Mouse (Mus musculus) midbrain, postnatal 0 days (tissue): Measurements from ENCODE around the gene Rgs14. TPM values are rescaled to one million over a fixed set of nuclear protein-coding genes. Genes with fewer than 3 reads are reported as not detected.
A peak's percentile ranks its signal among the peaks of the same experiment; 100 is the strongest.

Experiments
- ATAC-seq: fragments of 200-750 bp; cut with Nextera tagmentation; 2 replicates; pipeline ENCODE4 v1.8.0; 2017; ENCODE audit warnings: moderate number of reproducible peaks, mild to moderate bottlenecking, moderate TSS enrichment, moderate library complexity; ENCODE audit not compliant: low FRiP score
- DNase-seq: peaks from one replicate; pipeline ENCODE4 v3.0.0-alpha.2; 2015; ENCODE audit warnings: low spot score
- H3K27ac ChIP-seq: fragments of 300-500 bp; sonication (generic); 2 replicates; pipeline ENCODE4 v1.5.1; 2014; ENCODE audit warnings: low read depth, mild to moderate bottlenecking, low read length, mixed read lengths
- H3K27me3 ChIP-seq: fragments of 300-500 bp; sonication (generic); 2 replicates; pipeline ENCODE4 v1.6.1; 2014; ENCODE audit warnings: low read length, control low read depth, mixed read lengths; ENCODE audit not compliant: insufficient read depth
- H3K36me3 ChIP-seq: fragments of 300-500 bp; sonication (generic); 2 replicates; pipeline ENCODE4 v1.6.1; 2014; ENCODE audit warnings: low read length, control low read depth, mixed read lengths; ENCODE audit not compliant: insufficient read depth
- H3K4me1 ChIP-seq: fragments of 300-500 bp; sonication (generic); 2 replicates; pipeline ENCODE4 v1.6.1; 2014; ENCODE audit warnings: mild to moderate bottlenecking, control low read depth, antibody characterized with exemption, low read length, mixed read lengths; ENCODE audit not compliant: insufficient read depth
- H3K4me2 ChIP-seq: fragments of 300-500 bp; sonication (generic); 2 replicates; pipeline ENCODE4 v1.6.1; 2014; ENCODE audit warnings: low read depth, mild to moderate bottlenecking, low read length, mixed read lengths; ENCODE audit not compliant: poor library complexity, severe bottlenecking
- H3K4me3 ChIP-seq: fragments of 300-500 bp; sonication (generic); 2 replicates; pipeline ENCODE4 v1.5.1; 2014; ENCODE audit warnings: low read depth, mild to moderate bottlenecking, low read length, moderate library complexity
- H3K9ac ChIP-seq: fragments of 300-500 bp; sonication (generic); replicated peaks from 2 replicates; pipeline ENCODE4 v1.6.1; 2014; ENCODE audit warnings: mild to moderate bottlenecking, low read length, moderate library complexity, mixed read lengths; ENCODE audit not compliant: poor library complexity, severe bottlenecking
- H3K9me3 ChIP-seq: fragments of 300-500 bp; sonication (generic); 2 replicates; pipeline ENCODE4 v1.6.1; 2016; ENCODE audit warnings: low read length, control low read depth
- CTCF ChIP-seq: IDR thresholded peaks from 2 replicates; pipeline ENCODE4 v1.5.1; 2016; ENCODE audit warnings: antibody characterized with exemption, mild to moderate bottlenecking
- WGBS: fragments of 180-500 bp; shearing (Covaris S2); extraction: QIAGEN DNeasy Blood & Tissue Kit; methylation state at CpG from one replicate; pipeline ENCODE4 v1.1.7; 2014; 5-methylcytosine and 5-hydroxymethylcytosine counted together
- polyA plus RNA-seq: library from polyadenylated mRNA; unstranded; fragments of >200 nt; fragmentation: Nextera tagmentation; extraction: Ambion mirVana; gene quantifications from 2 replicates; pipeline ENCODE4 v1.2.1, GENCODE M21; 2015
- total RNA-seq: library from RNA; depleted of rRNA; stranded (reverse); fragments of >200 nt; gene quantifications from 2 replicates; pipeline ENCODE4 v1.2.3, GENCODE M21; 2014

Rgs14 gene
- total and polyA plus RNA-seq, 2 experiments from 2014 or later = 0.44 to 1.5 TPM

GRCm38 (mm10) chr13:55403935-55404852 lies 34.7 kb downstream of the Rgs14 start:
- H3K4me3 ChIP-seq = no peak overlapping the region
- no peaks in the 10 kb centered on the region for H3K36me3 ChIP-seq
- H3K4me2 ChIP-seq = no peak overlapping the region
- no peaks in the 10 kb centered on the region for H3K9me3 ChIP-seq
- ATAC-seq = no peak
- 68% methylated on average over 15 of the region's 15 CpGs for WGBS
- DNase-seq = no peak
- H3K9ac ChIP-seq = no peak overlapping the region
- TF ChIP-seq CTCF = no peak
- no peaks in the 10 kb centered on the region; the same call in 1 of the 2 replicates for H3K27me3 ChIP-seq
- no peak overlapping the region for H3K27ac ChIP-seq
- peaks cover 4% of the 10 kb centered on the region; the same call in 1 of the 2 replicates for H3K4me1 ChIP-seq

GRCm38 (mm10) chr13:55404853-55405782 lies 35.6 kb downstream of the Rgs14 start:
- peak; percentile 86 for ATAC-seq
- peak overlapping the region; percentile 32 for H3K4me2 ChIP-seq
- H3K4me3 ChIP-seq = 0 out of 2 replicates have a peak overlapping the region, but pooled peaks have one; percentile 3
- H3K27me3 ChIP-seq = no peaks in the 10 kb centered on the region; the same call in 1 of the 2 replicates
- H3K9ac ChIP-seq = no peak overlapping the region
- 13% methylated on average over 11 of the region's 11 CpGs for WGBS
- peak overlapping the region; percentile 39; the same call in 1 of the 2 replicates for H3K27ac ChIP-seq
- DNase-seq = peak; percentile 91
- no peaks in the 10 kb centered on the region for H3K36me3 ChIP-seq
- peak; percentile 97 for TF ChIP-seq CTCF
- H3K9me3 ChIP-seq = no peaks in the 10 kb centered on the region
- H3K4me1 ChIP-seq = peaks cover 4% of the 10 kb centered on the region; the same call in 1 of the 2 replicates

- no peaks in the 10 kb centered on the region; the same call in 1 of the 2 replicates for H3K27me3 ChIP-seq
- 0 out of 2 replicates have a peak overlapping the region, but pooled peaks have one; percentile 3 for H3K4me3 ChIP-seq
- TF ChIP-seq CTCF = no peak
- H3K27ac ChIP-seq = 0 out of 2 replicates have a peak overlapping the region, but pooled peaks have one; percentile 39
- 52% methylated on average over 13 of the region's 13 CpGs for WGBS
- ATAC-seq (no peak), DNase-seq (no peak)
- H3K36me3 ChIP-seq = no peaks in the 10 kb centered on the region
- no peaks in the 10 kb centered on the region for H3K9me3 ChIP-seq
- peak overlapping the region; percentile 14; the same call in 1 of the 2 replicates for H3K9ac ChIP-seq
- peaks cover 4% of the 10 kb centered on the region; the same call in 1 of the 2 replicates for H3K4me1 ChIP-seq
- peak overlapping the region; percentile 32 for H3K4me2 ChIP-seq
Measured at GRCm38 (mm10) chr13:55405783-55406390, 36.4 kb downstream of the Rgs14 start.

GRCm38 (mm10) chr13:55407341-55407740 lies 37.8 kb downstream of the Rgs14 start:
- Histone ChIP-seq H3K36me3 (no peaks in the 10 kb centered on the region), H3K27me3 (no peaks in the 10 kb centered on the region; the same call in 1 of the 2 replicates), H3K4me3 (no peak overlapping the region), H3K9me3 (no peaks in the 10 kb centered on the region), H3K4me1 (peaks cover 4% of the 10 kb centered on the region; the same call in 1 of the 2 replicates), H3K27ac (no peak overlapping the region), H3K9ac (no peak overlapping the region), H3K4me2 (no peak overlapping the region)
- 89% methylated on average over 4 of the region's 4 CpGs for WGBS
- DNase-seq (no peak), ATAC-seq (no peak)
- no peak for TF ChIP-seq CTCF

- no peak for TF ChIP-seq CTCF
Measured at GRCm38 (mm10) chr13:55408546-55409120, 39.1 kb downstream of the Rgs14 start.

More at GRCm38 (mm10) chr13:55408546-55409120, 39.1 kb downstream of the Rgs14 start:
- Histone ChIP-seq H3K36me3 (no peaks in the 10 kb centered on the region), H3K4me3 (no peak overlapping the region), H3K27ac (no peak overlapping the region), H3K4me1 (peaks cover 4% of the 10 kb centered on the region; the same call in 1 of the 2 replicates), H3K4me2 (no peak overlapping the region), H3K9me3 (no peaks in the 10 kb centered on the region), H3K27me3 (peaks cover 5% of the 10 kb centered on the region), H3K9ac (no peak overlapping the region)
- DNase-seq (no peak), ATAC-seq (no peak)
- whole genome bisulfite sequencing = 89% methylated on average over 19 of the region's 19 CpGs
